Mouse (Mus musculus) layer of hippocampus, adult 18-20 months (tissue): Measurements from ENCODE around the gene Dtx2. TPM values are rescaled to one million over a fixed set of nuclear protein-coding genes. Genes with fewer than 3 reads are reported as not detected.
"Not testable (repeated sequence)": the region's sequence is repeated elsewhere in the genome, so short reads cannot be mapped to it uniquely, and the experiment has no call there.

ENCODE experiments used
- DNase-seq, 2 experiments: peaks; one replicate each; pipeline ENCODE4 v3.0.0; 2022; ENCODE audit warnings: low spot score in 2 of 2
- total RNA-seq, 2 experiments: library from RNA; stranded (reverse); gene quantifications; 2 replicates each; pipeline ENCODE4 v1.2.3; 2021

Dtx2 gene
- total RNA-seq, 2 experiments from 2014 or later: 8.8 to 9.2 TPM

GRCm38 (mm10) chr5:136061567-136061966 is 67.0 kb downstream of the Dtx2 start:
- DNase-seq: peak; percentile 30 to 72

- no peak for DNase-seq
These were observed 69.3 kb downstream of the Dtx2 start for GRCm38 (mm10) chr5:136063920-136064319.

GRCm38 (mm10) chr5:136066404-136067148 is 72.0 kb downstream of the Dtx2 start:
- not testable (repeated sequence) for DNase-seq

GRCm38 (mm10) chr5:136069411-136069810 is 74.8 kb downstream of the Dtx2 start:
- no peak for DNase-seq

- no peak for DNase-seq
These were observed 78.5 kb downstream of the Dtx2 start for GRCm38 (mm10) chr5:136073051-136073450.

GRCm38 (mm10) chr5:136073526-136073925 is 78.9 kb downstream of the Dtx2 start:
- DNase-seq: no peak

GRCm38 (mm10) chr5:136075076-136075475 is 80.5 kb downstream of the Dtx2 start:
- DNase-seq: no peak

- DNase-seq: peak; percentile 17 to 44
These were observed 81.7 kb downstream of the Dtx2 start for GRCm38 (mm10) chr5:136076284-136076683.

- no peak for DNase-seq
These were observed 82.5 kb downstream of the Dtx2 start for GRCm38 (mm10) chr5:136077001-136077550.

- no peak for DNase-seq
These were observed 83.5 kb downstream of the Dtx2 start for GRCm38 (mm10) chr5:136078136-136078535.

- DNase-seq: no peak
These were observed 87.7 kb downstream of the Dtx2 start for GRCm38 (mm10) chr5:136082345-136082744.

Other genes starting within 250 kb of the Dtx2 start
- not detected for gene Styxl1, start 216.4 kb upstream of the Dtx2 start, total RNA-seq
- gene Mdh2, start 216.3 kb upstream of the Dtx2 start, total RNA-seq: 100 to 1,000 TPM; 398 to 413 TPM
- 10 to 100 TPM; 75.2 to 77.7 TPM for gene Srrm3, start 187.9 kb upstream of the Dtx2 start, total RNA-seq
- gene Hspb1, start 106.9 kb upstream of the Dtx2 start, total RNA-seq: 10 to 100 TPM; 16.7 to 22.4 TPM
- gene Ywhag, start 60.2 kb upstream of the Dtx2 start, total RNA-seq: 1,000 to 10,000 TPM; 1,236 to 1,273 TPM
- gene Ssc4d, start 20.3 kb upstream of the Dtx2 start, total RNA-seq: 1 to 10 TPM; 1.1 to 1.4 TPM
- not detected for gene Zp3, start 14.7 kb upstream of the Dtx2 start, total RNA-seq
- gene Upk3b, start 43.7 kb downstream of the Dtx2 start, total RNA-seq: not detected
- under 1 TPM in 1 of 2 experiments, not detected in 1; 0.52 TPM for gene Upk3bl, start 59.7 kb downstream of the Dtx2 start, total RNA-seq
- gene Rasa4, start 89.1 kb downstream of the Dtx2 start, total RNA-seq: 1 to 10 TPM; 3.3 to 3.8 TPM
- 10 to 100 TPM; 77.4 to 79.3 TPM for gene Polr2j, start 121.8 kb downstream of the Dtx2 start, total RNA-seq
- 10 to 100 TPM; 14.6 to 14.9 TPM for gene Lrwd1, start 141.3 kb downstream of the Dtx2 start, total RNA-seq
- 10 to 100 TPM; 11.0 to 11.4 TPM for gene Alkbh4, start 141.3 kb downstream of the Dtx2 start, total RNA-seq
- 100 to 1,000 TPM; 121 to 132 TPM for gene Orai2, start 175.9 kb downstream of the Dtx2 start, total RNA-seq
- gene Prkrip1, start 204.2 kb downstream of the Dtx2 start, total RNA-seq: 10 to 100 TPM; 38.4 to 45.9 TPM